Mouse (Mus musculus) G1E (cell line): ENCODE results near the gene Lrrc36.

Experiments used
- CTCF ChIP-seq: IDR thresholded peaks from 2 replicates; pipeline ENCODE4 v1.5.1; 2012; ENCODE audit warnings: low read depth, low read length, inconsistent platforms, mixed read lengths
- GATA1 ChIP-seq: IDR thresholded peaks from 2 replicates; pipeline ENCODE4 v1.6.1; 2012; ENCODE audit warnings: borderline replicate concordance, low read length, inconsistent platforms, mixed read lengths

GRCm38 (mm10) chr8:105472983-105473382 lies 59.6 kb downstream of the Lrrc36 start:
- TF ChIP-seq CTCF, result no peak
- no peak for TF ChIP-seq GATA1
